25 mouse cellular contexts compared by ENCODE assay signal in the genomic region with DNA sequence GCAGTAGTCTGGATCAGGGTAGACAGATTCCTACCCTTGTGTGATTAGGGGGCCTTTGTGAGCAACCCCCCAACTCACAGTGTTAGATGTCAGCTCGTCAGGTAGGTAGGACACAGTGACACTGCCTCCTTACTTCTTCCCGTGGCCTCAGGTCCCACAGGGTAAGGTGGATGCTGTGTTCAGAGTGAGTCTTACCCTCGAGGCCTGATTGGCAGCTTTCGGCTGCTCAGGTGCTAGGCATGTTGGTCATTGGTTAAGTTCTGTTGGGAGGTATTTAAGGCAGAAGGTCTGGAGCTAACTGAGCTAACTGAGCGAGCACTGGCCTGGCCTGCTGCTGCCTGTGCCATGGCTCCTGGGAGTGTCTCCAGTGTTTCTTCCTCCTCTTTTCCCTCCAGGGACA. TPM values are rescaled to one million over a fixed set of nuclear protein-coding genes. Genes with fewer than 3 reads are reported as not detected.
"Had no signal": no experiment of that assay in that cellular context is flagged by ENCODE, and none has a peak within 500 bp of the region (broad histone marks: within the 10 kb centered on the region; RNA-seq: fewer than 3 reads in every experiment).

Gene H1foo, plus strand, starts transcription at position 301 of the 400 bp plus-strand sequence.

- H3K4me1 ChIP-seq: neural tube, embryonic 12.5 days; neural tube, embryonic 15.5 days had no signal

- H3K9ac ChIP-seq: kidney, embryonic 15.5 days; limb, embryonic 13.5 days; liver, embryonic 12.5 days; liver, embryonic 15.5 days; midbrain, embryonic 13.5 days; neural tube, embryonic 12.5 days; neural tube, embryonic 15.5 days had no signal

- H3K27me3 ChIP-seq: kidney, embryonic 15.5 days; limb, embryonic 13.5 days; liver, embryonic 12.5 days; liver, embryonic 15.5 days; midbrain, embryonic 13.5 days; neural tube, embryonic 12.5 days; neural tube, embryonic 15.5 days had no signal

- DNase-seq: kidney, adult 11 months; kidney, adult 8-10 months; kidney, postnatal 10 days; kidney, postnatal 36 days; liver; lung, adult 2 months; right cerebral cortex, adult 18-20 months; right cerebral cortex, postnatal 14 days; right cerebral cortex, postnatal 4 days; thymus, postnatal 25 days had no signal

- ATAC-seq: liver, embryonic 12.5 days; midbrain, embryonic 13.5 days had no signal

- H3K27ac ChIP-seq: kidney, embryonic 15.5 days; limb, embryonic 10.5 days; limb, embryonic 13.5 days; liver, embryonic 12.5 days; liver, embryonic 15.5 days; midbrain, embryonic 10.5 days; midbrain, embryonic 13.5 days; neural tube, embryonic 12.5 days; neural tube, embryonic 15.5 days had no signal

- H3K4me3 ChIP-seq: kidney, embryonic 15.5 days; limb, embryonic 10.5 days; limb, embryonic 13.5 days; liver, embryonic 12.5 days; liver, embryonic 15.5 days; midbrain, embryonic 10.5 days; midbrain, embryonic 13.5 days; neural tube, embryonic 12.5 days; neural tube, embryonic 15.5 days had no signal

- H3K36me3 ChIP-seq: kidney, embryonic 15.5 days; limb, embryonic 10.5 days; limb, embryonic 13.5 days; liver, embryonic 12.5 days; liver, embryonic 15.5 days; midbrain, embryonic 10.5 days; midbrain, embryonic 13.5 days; neural tube, embryonic 12.5 days; neural tube, embryonic 15.5 days had no signal

- H3K9me3 ChIP-seq: kidney, embryonic 15.5 days; limb, embryonic 10.5 days; limb, embryonic 13.5 days; liver, embryonic 12.5 days; liver, embryonic 15.5 days; megakaryocyte, embryonic 14.5 days; midbrain, embryonic 10.5 days; midbrain, embryonic 13.5 days; neural tube, embryonic 12.5 days; neural tube, embryonic 15.5 days had no signal

- H3K4me2 ChIP-seq: kidney, embryonic 15.5 days; limb, embryonic 13.5 days; liver, embryonic 12.5 days; liver, embryonic 15.5 days; midbrain, embryonic 13.5 days; neural tube, embryonic 12.5 days; neural tube, embryonic 15.5 days had no signal

RNA-seq across cellular contexts. Expression of gene H1foo, which starts in this region (rescaled TPM):
- total RNA-seq: layer of hippocampus, postnatal 14 days; left cerebral cortex, postnatal 25 days; midbrain, postnatal 0 days had no signal
- polyA plus RNA-seq: kidney, embryonic 15.5 days; limb, embryonic 10.5 days; limb, embryonic 13.5 days; liver, embryonic 12.5 days; liver, embryonic 15.5 days; lung, adult 2 months; lung, embryonic 16.5 days; midbrain, embryonic 10.5 days; midbrain, embryonic 13.5 days; midbrain, postnatal 0 days; neural tube, embryonic 12.5 days; neural tube, embryonic 15.5 days; stomach, embryonic 14.5 days had no signal
